Mouse (Mus musculus) E14TG2a.4 (cell line): ENCODE measurements at regions not wholly inside any gene's neighbourhood (a gene's known extent, or its start where the extent isn't known, plus 50 kb on each side); places are given as distances from the start of the nearest gene placed in this dataset.
"Not testable (repeated sequence)": the region's sequence is repeated elsewhere in the genome, so short reads cannot be mapped to it uniquely, and the experiment has no call there.

Experiments used
- H3K27me3 ChIP-seq: 2 replicates; pipeline ENCODE4 v1.6.1; 2014; ENCODE audit warnings: low read length, control low read depth; ENCODE audit not compliant: insufficient read depth
- H3K36me3 ChIP-seq: 2 replicates; pipeline ENCODE4 v1.6.1; 2014; ENCODE audit warnings: low read length, control low read depth; ENCODE audit not compliant: insufficient read depth
- H3K4me1 ChIP-seq: replicated peaks from 2 replicates; pipeline ENCODE4 v1.6.1; 2014; ENCODE audit warnings: low read depth, low read length, control low read depth
- H3K4me3 ChIP-seq: replicated peaks from 2 replicates; pipeline ENCODE4 v1.5.1; 2014; ENCODE audit warnings: mild to moderate bottlenecking, low read length
- H3K9me3 ChIP-seq: 2 replicates; pipeline ENCODE4 v1.6.1; 2014; ENCODE audit warnings: low read length, control low read depth
- CTCF ChIP-seq: conservative IDR thresholded peaks from 2 replicates; pipeline ENCODE4 v1.5.1; 2014; ENCODE audit warnings: low read length
- NANOG ChIP-seq: IDR thresholded peaks from 2 replicates; pipeline ENCODE4 v1.6.1; 2014; ENCODE audit warnings: borderline replicate concordance, low read length, mixed read lengths
- POU5F1 ChIP-seq: IDR thresholded peaks from 2 replicates; pipeline ENCODE4 v1.6.1; 2014; ENCODE audit warnings: low read length, borderline replicate concordance

- TF ChIP-seq CTCF (no peak), POU5F1 (no peak), NANOG (no peak)
- Histone ChIP-seq H3K27me3 (no peaks in the 10 kb centered on the region), H3K36me3 (no peaks in the 10 kb centered on the region), H3K9me3 (no peaks in the 10 kb centered on the region), H3K4me3 (no peak overlapping the region), H3K4me1 (no peaks in the 10 kb centered on the region)
Observed at GRCm38 (mm10) chr16:63143851-63144250, 289.7 kb downstream of the Pros1 start.

- H3K36me3 ChIP-seq, result no peaks in the 10 kb centered on the region
- TF ChIP-seq CTCF, result no peak
- TF ChIP-seq POU5F1, result no peak
- TF ChIP-seq NANOG, result no peak
Observed at GRCm38 (mm10) chr16:63155300-63155821, 301.3 kb downstream of the Pros1 start.

GRCm38 (mm10) chr16:63170101-63170500 is 316.0 kb downstream of the Pros1 start:
- TF ChIP-seq CTCF (no peak), POU5F1 (no peak), NANOG (no peak)
- Histone ChIP-seq H3K9me3 (no peaks in the 10 kb centered on the region), H3K27me3 (no peaks in the 10 kb centered on the region)

More at GRCm38 (mm10) chr16:63155300-63155821, 301.3 kb downstream of the Pros1 start:
- Histone ChIP-seq H3K4me1 (no peaks in the 10 kb centered on the region), H3K4me3 (no peak overlapping the region), H3K9me3 (no peaks in the 10 kb centered on the region), H3K27me3 (no peaks in the 10 kb centered on the region)

GRCm38 (mm10) chr16:63179228-63179627 is 325.1 kb downstream of the Pros1 start:
- Histone ChIP-seq H3K4me1 (no peaks in the 10 kb centered on the region), H3K27me3 (no peaks in the 10 kb centered on the region), H3K9me3 (no peaks in the 10 kb centered on the region), H3K36me3 (no peaks in the 10 kb centered on the region), H3K4me3 (no peak overlapping the region)
- TF ChIP-seq NANOG, result no peak
- TF ChIP-seq POU5F1, result no peak
- TF ChIP-seq CTCF, result no peak

More at GRCm38 (mm10) chr16:63170101-63170500, 316.0 kb downstream of the Pros1 start:
- Histone ChIP-seq H3K4me1 (no peaks in the 10 kb centered on the region), H3K4me3 (no peak overlapping the region), H3K36me3 (no peaks in the 10 kb centered on the region)

DNA sequence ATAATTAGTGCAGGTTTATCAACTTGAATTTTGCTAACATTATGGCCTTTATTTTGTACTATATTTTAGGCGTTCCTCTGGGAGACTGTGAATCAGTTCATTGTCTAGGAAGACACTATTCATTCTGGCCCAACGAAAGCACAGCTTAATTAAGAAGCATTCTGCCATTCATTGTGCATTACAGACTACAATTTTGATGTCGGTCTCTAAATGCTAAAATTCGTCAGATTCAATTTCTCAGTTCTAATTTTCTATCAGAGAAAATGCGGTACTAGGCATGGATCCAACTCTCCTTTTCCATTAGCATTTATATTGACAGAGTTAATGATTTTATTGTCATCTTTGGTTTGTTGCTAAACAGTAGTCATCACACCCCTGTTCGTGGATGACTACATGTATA is 337.1 kb downstream of the Pros1 start:
- H3K27me3 ChIP-seq, result no peaks in the 10 kb centered on the region
- H3K36me3 ChIP-seq, result no peaks in the 10 kb centered on the region
- no peak for TF ChIP-seq NANOG
- no peak for TF ChIP-seq POU5F1
- TF ChIP-seq CTCF, result no peak
- H3K9me3 ChIP-seq, result peaks cover 5% of the 10 kb centered on the region; the same call in 1 of the 2 replicates
- H3K4me3 ChIP-seq, result no peak overlapping the region
- H3K4me1 ChIP-seq, result no peaks in the 10 kb centered on the region

DNA sequence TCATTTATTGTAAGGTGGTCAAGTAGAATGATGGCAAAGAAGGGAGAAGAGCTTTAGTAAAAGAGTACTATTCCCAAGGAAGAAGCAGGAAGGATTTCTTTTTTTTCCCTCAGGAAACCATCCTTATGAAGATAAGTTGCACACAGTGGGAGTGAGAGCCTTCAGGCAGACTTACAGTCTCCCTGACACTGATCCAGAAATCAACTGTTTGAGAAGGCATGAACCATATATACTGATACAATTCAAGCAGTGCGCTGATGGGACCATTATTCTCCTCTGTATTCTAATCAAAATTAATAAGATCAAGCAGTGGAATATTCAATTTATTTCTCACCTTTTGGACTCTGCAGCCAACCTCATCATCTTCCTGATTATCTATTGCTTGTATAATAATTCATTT is 337.5 kb downstream of the Pros1 start:
- TF ChIP-seq CTCF, result no peak
- no peak for TF ChIP-seq NANOG
- no peak for TF ChIP-seq POU5F1
- Histone ChIP-seq H3K27me3 (no peaks in the 10 kb centered on the region), H3K36me3 (no peaks in the 10 kb centered on the region), H3K4me1 (no peaks in the 10 kb centered on the region), H3K4me3 (no peak overlapping the region), H3K9me3 (peaks cover 5% of the 10 kb centered on the region; the same call in 1 of the 2 replicates)

DNA sequence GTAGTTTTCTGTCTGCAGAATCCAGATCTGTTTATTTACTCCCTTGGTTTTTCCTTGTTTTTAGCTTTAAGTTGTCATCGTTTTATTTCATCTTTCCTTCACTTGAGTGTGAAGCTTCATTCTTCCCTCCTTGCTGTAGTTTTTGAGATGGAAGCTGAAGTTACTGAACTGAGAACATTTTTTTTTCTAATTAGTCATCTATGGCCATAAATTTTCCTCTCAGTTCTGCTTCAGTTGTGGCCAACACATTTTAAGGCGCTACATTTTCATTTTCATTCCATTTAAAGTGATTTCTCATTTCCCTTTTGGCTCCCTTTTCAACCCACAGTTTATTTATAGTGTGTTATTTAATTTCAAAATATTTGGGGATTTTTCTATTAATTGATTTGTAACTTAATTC is 340.5 kb downstream of the Pros1 start:
- H3K9me3 ChIP-seq, result 0 out of 2 replicates have a peak, but pooled peaks cover under 1% of the 10 kb centered on the region
- H3K27me3 ChIP-seq, result no peaks in the 10 kb centered on the region
- H3K36me3 ChIP-seq, result no peaks in the 10 kb centered on the region
- no peaks in the 10 kb centered on the region for H3K4me1 ChIP-seq
- TF ChIP-seq POU5F1, result no peak
- TF ChIP-seq NANOG, result no peak
- no peak for TF ChIP-seq CTCF
- no peak overlapping the region for H3K4me3 ChIP-seq

DNA sequence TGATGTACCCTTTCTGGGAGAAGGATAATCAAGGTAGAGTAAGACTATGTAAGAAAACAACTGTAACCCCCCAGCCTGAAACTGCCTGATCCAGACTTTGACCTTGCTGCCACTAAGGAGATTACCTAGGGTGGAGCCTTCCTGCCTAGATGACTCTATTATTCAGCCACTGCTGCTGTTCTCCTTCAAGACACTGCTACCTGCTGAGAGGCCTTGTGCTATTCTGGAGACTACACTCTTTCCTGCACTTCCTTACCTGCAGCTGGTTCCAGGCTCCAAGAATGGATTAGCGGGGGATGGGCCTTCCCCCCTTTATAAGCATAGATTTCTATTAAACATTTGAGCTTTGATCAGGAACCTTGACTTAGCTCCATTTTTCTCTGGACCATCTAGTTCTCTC is 359.4 kb downstream of the Pros1 start:
- H3K9me3 ChIP-seq, result peaks cover 18% of the 10 kb centered on the region
- H3K4me3 ChIP-seq, H3K36me3 ChIP-seq, H3K27me3 ChIP-seq: not testable (repeated sequence)
- TF ChIP-seq NANOG, result peak; percentile 35; the same call in 1 of the 2 replicates
- H3K4me1 ChIP-seq, result peaks cover 13% of the 10 kb centered on the region

- no peaks in the 10 kb centered on the region for H3K36me3 ChIP-seq
- no peaks in the 10 kb centered on the region for H3K27me3 ChIP-seq
- TF ChIP-seq NANOG, result no peak
Observed at GRCm38 (mm10) chr16:63220228-63220879, 366.2 kb downstream of the Pros1 start.

More at GRCm38 (mm10) chr16:63220228-63220879, 366.2 kb downstream of the Pros1 start:
- Histone ChIP-seq H3K9me3 (no peaks in the 10 kb centered on the region), H3K4me1 (peaks cover 4% of the 10 kb centered on the region; the same call in 1 of the 2 replicates), H3K4me3 (no peak overlapping the region)
